Mouse (Mus musculus) monocyte, adult 2 months (primary cell): ENCODE data around the gene Ajm1.

ENCODE experiments used
- DNase-seq, 2 experiments: peaks; one replicate each; pipeline ENCODE4 v3.0.0; 2022; ENCODE audit warnings: low spot score in 2 of 2, low read depth in 1 of 2

Gene Ajm1

DNA sequence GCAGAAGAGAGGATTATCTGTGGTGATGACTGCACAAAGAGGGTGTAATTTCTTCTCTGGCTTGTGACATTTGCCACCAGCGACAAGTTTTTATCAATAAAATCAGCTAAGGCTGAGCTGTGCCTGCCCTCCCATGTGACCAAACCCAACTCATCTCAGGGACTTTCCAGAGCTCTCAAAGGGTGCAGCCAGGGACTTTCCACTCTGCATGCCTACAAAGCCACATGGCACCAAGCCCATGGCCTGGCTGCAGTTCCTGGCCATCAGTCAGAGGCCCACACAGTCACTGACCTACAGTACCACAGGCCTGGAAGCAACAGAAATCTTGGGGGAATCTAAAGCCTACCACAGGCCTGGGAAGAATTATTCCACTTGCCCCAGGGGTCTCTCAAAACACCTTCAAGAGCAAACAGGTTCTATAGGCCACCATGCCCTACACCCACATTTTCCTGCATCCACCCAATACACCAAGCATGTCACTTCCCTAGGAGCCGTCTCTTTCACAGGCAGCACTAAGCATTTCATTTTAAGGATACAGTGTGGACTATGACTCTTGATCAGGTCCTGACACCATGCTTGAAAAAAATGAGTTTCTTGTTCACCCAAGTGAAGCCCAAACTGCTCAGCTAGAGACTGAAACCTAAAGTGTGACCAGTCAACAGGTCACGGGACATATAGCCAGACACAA, 47.2 kb downstream of the Ajm1 start:
- peak in 1 of 2 experiments; percentile 49 for DNase-seq

DNA sequence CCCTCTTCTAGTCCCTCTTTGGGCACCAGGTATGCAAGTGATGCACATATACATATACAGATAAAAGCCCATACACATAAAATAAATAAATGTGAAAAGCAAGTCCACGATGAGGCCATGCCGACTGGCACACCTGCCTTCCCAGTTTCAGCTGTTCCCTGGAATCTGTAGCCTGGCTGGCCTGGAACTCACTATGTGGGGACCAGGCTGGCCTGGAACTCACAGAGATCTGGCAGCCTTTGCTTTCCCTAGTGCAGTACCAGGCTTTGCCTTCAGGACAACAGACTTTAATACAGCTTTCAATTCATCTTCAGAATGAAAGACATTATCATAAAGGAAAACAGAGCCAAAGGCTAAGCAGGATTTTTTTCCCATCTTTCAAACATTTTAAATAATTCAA, 47.9 kb downstream of the Ajm1 start:
- no peak for DNase-seq

DNA sequence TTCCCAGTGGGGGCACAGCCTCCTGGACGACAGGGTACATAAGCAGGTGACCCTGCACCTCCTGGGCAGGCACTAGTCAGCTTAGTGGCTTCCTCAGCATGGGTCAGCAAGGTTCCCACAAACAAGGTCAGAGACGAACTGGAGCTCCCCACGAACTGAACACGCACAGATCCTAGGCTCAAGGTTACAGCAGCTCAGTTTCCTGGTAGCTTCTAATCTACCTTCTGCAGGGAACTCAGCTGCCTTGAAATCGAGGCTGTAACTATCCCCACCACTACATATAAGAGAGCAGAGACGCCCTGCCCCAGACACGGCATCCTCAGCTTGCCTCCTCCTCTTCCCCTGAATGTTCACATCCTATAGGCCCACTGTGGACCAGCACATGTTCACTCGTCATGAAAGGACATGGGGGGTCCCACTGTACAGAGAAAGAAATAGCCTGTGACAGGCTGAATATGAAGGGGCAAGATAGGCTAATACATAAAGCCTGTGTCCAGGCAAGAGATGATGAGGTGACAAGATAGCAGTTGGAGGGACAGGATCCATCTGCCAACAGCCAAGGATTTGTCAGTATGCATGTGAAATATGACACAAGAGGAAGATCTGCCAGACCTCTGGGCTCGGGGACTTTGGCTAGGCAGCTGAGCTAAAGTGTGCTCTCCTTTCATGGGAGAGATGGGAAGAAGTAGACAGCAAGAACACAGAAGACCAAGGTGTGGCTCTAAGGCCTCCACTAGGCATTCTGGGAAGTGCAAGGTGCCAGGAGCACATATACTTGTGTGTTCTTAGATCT, 54.9 kb downstream of the Ajm1 start:
- DNase-seq = no peak
